Mouse (Mus musculus): ENCODE measurements around the gene Syn3.

DNA sequence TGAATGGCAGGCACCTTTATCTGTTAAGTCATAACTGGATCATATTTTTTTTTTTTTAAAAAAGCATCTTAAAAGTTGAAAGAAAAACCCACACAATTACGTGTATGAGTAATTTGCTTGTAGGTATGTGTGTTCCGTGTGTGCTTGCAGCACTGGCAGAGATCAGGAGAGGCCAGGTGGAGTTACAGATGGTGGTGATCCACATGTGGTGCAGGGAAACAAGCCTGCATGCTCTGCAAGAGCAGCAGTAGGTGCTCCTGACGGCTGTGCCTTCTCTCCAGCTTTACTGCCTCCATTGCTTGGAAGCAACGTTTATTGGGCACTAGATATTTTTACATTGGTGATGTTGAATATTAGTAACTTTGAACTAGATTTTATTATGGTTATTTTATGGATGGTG is 455.0 kb downstream of the Syn3 start:
- no peak for TF ChIP-seq POLR2A (IDR thresholded peaks at IDR 0.05; ENCODE audit: low read depth, low read length)
- TF ChIP-seq CTCF (IDR thresholded peaks at IDR 0.05; ENCODE audit: extremely low read depth, insufficient read depth, insufficient read length, insufficient replicate concordance) = no peak
